Mouse (Mus musculus) lung, adult 2 months (tissue): ENCODE measurements around the gene Vbp1. TPM values are rescaled to one million over a fixed set of nuclear protein-coding genes. Genes with fewer than 3 reads are reported as not detected.
"Not testable (repeated sequence)": the region's sequence is repeated elsewhere in the genome, so short reads cannot be mapped to it uniquely, and the experiment has no call there.

ENCODE experiments used
- DNase-seq: peaks from one replicate; pipeline ENCODE4 v3.0.0; 2022
- H3K4me1 ChIP-seq: fragments of 200-500 bp; 2 replicates; pipeline ENCODE4 v1.6.1; 2011; ENCODE audit warnings: low read length; ENCODE audit not compliant: control insufficient read depth, insufficient read depth
- H3K4me3 ChIP-seq: fragments of 200-500 bp; replicated peaks from 2 replicates; pipeline ENCODE3; 2011; ENCODE audit warnings: low read depth, mild to moderate bottlenecking, control low read depth, low read length; ENCODE audit errors: extremely low read depth
- CTCF ChIP-seq: fragments of 200-500 bp; IDR thresholded peaks from 2 replicates; pipeline ENCODE4 v1.5.1; 2011; ENCODE audit warnings: mild to moderate bottlenecking, low read length, control low read depth; ENCODE audit not compliant: insufficient read depth
- POLR2A ChIP-seq: fragments of 200-500 bp; IDR thresholded peaks from 2 replicates; pipeline ENCODE4 v1.6.1; 2011; ENCODE audit warnings: low read depth, mild to moderate bottlenecking, control low read depth, low read length, borderline replicate concordance; ENCODE audit errors: extremely low read depth
- WGBS: fragments of 180-500 bp; shearing (Covaris S2); methylation state at CpG from one replicate; pipeline ENCODE4 v1.1.7; 2018; 5-methylcytosine and 5-hydroxymethylcytosine counted together
- polyA plus RNA-seq: library from polyadenylated mRNA; depleted of rRNA; stranded (reverse); fragments of >200 nt; gene quantifications from 2 replicates; pipeline ENCODE4 v1.2.3, GENCODE M21; 2012; rRNA removed

Vbp1 gene
- polyA plus RNA-seq: 1.7 and 5.0 TPM in 2 replicates

DNA sequence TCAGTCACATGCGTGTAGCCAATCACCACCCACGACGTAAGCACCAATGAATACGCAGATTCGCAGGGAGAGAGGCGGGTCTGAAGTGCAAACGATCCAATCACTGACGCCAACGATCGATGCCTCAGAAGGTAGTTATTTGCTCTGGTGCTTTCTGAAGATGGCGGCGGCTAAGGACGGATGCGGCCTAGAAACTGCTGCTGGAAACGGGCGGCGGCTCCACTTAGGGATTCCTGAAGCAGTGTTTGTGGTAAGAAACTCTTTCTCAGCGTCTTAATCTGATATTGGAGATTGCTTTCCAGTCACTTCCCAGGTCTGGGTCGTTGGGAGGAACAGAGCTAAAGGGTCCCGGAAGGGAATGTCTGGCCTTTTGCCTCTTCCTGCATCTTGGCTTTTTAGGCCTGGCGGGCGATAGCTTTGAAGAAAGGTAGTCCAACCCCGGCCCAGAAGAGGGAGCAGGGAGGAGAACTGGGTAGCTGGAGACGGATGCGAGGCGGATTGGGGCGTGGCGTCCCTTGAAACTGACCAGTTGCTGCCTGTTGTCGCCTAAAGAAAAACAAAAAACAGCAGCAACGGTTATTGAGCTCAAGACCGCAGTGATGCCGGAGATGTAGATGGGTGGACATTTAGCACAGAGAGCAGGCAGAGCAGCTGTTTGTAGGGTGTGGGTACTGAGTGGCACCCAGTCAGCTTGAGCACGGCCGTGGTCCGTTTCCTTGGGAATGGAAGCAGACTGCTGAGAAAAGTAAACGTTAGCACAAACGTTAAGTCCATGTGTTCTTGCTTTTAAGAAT is at the start of gene Vbp1:
TSS of gene Vbp1 (plus strand) at position 121 of the 794 bp plus-strand sequence.
- H3K4me1 ChIP-seq: no peaks in the 10 kb centered on the region
- DNase-seq: peak; percentile 74
- TF ChIP-seq POLR2A: peak; percentile 89; the same call in 1 of the 2 replicates
- TF ChIP-seq CTCF: no peak
- 20% methylated on average over 37 of the region's 37 CpGs for WGBS
- H3K4me3 ChIP-seq: peak within 1 kb of the TSS; percentile 97

DNA sequence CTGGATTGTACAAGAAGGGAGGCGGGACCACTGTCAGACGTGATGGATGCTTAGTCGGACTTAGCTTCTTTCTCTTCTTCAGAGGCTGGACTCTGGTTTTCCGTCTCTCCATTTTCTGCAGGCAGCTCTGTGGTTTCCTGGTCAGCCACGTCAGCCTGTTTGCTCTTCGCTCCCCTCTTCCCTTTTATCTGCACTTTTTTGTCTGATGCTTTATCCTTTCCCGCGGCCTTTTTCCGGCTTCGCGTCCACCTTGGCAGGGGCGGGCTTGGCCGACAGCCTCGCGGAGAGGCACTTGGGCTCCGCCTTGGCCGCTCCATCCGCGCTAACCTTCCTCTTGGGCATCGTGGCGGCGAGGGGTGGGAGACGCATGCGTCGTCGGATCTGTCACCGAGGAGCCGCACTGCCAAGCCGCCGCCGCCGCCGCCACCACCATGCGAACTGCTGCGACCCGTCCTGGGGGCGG is 38.9 kb upstream of the Vbp1 start:
- not testable (repeated sequence) for H3K4me3 ChIP-seq, H3K4me1 ChIP-seq
- 26% methylated on average over 37 of the region's 37 CpGs for WGBS
- peak; percentile 10 for DNase-seq

DNA sequence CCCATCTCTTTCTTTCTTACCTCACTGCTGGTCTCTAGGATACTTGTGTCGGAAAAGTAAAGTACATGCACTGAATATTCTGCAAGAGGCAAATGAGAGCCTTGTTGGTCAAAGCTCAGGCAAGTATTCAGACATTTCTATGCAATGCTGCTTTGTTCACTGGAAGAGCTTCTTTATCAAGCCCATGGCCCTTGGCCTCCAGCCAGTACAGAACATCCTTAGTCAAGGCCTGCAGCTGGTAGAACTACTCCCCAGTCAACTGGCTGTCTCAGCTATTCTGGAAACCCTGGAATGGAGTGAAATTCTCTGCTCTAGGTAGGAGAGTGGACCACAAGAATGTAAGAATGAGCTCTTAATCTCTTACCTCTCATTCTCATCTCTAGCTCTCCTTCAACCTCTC is 24.2 kb upstream of the Vbp1 start:
- TF ChIP-seq CTCF (no peak), POLR2A (no peak)
- Histone ChIP-seq H3K4me3 (no peak overlapping the region), H3K4me1 (no peaks in the 10 kb centered on the region)
- WGBS: 85% methylated on average over 1 of the region's 1 CpGs
- DNase-seq: no peak

DNA sequence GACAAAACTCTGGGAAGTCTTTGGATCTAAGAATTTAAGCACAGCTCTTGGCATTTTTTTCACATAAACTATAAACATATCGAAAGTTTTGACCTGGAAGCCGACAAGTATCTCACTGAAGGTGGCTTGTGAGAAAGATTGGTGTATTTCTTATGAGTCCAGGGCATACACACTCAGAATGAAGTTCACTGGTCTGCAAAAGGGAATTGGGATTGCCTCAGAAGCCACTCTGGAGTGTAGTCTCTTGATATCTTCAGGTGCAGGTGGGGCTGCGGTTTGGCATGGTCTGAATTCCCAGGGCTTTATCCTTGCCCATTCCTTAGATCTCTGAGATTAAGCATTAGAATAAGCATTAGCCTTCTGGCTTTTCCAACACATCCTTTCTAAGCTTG is 316 bp upstream of the Vbp1 start:
- no peaks in the 10 kb centered on the region for H3K4me1 ChIP-seq
- H3K4me3 ChIP-seq: no peak overlapping the region
- 24% methylated on average over 3 of the region's 3 CpGs for WGBS
- TF ChIP-seq CTCF (no peak), POLR2A (no peak)
- no peak for DNase-seq

DNA sequence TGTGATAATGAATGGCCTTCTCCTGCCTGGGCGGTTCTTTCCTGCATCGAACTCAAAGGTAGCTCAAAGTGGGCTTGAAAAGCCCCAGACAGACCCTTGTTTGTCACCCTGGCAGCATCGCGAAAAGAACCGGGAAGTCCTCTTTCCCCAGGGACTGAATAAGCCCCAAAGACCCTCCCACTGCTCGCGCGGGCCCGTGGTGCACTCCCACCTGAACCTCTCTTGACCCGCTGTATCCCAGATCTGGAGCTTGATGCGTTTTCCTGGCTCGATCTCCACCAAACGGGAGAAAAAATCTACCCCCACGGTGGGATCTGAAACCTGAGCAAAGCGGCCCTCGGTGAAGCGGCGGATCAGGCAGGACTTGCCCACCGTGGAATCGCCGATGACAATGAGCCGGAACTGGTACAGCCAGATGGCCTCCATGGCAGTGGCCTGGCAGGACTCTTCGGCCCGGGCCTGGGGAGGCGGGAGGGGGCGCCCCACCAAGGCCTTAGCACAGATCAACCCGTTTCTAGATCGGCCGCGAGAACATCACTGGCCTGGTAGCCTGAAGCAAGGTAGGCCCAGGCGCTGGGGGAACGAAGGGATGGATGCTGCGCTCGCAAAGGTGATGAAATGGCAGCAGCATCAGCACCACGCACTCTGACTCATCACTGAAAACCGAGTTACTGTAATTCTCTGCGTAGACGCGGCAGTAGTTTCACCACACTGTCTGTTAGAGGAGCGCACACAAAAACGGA is 63.7 kb downstream of the Vbp1 start, which contains the start of gene Rab39b:
TSS of gene Rab39b (minus strand) at position 650 of the 743 bp plus-strand sequence.
- peak; percentile 3 for DNase-seq
- H3K4me3 ChIP-seq: peak within 1 kb of the TSS; percentile 49
- TF ChIP-seq POLR2A: no peak
- no peak for TF ChIP-seq CTCF
- no peaks in the 10 kb centered on the region for H3K4me1 ChIP-seq
- 24% methylated on average over 41 of the region's 41 CpGs for WGBS

DNA sequence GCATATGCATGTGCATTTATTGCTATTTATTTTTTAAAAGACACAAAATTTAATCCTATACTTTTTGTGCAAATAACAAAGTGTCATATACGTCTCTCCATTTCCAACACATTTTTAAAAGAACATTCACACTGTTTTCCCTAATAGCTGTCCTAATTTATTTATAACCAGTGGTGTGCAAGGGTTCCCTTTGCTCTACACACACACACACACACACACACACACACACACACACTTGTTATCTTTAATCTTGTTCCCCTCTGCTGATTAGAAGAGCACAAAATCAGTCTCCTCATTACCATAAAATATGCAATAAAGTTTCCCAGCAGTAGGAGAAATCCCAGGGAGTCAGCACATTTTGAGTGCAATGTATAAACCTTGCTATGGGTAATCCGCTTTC is 64.4 kb downstream of the Vbp1 start:
- DNase-seq: no peak
- WGBS: 85% methylated on average over 2 of the region's 2 CpGs
- no peaks in the 10 kb centered on the region for H3K4me1 ChIP-seq
- no peak for TF ChIP-seq CTCF
- no peak for TF ChIP-seq POLR2A
- H3K4me3 ChIP-seq: no peak overlapping the region

Other genes with a start within 250 kb of the Vbp1 start
- gene Fundc2, start 131.9 kb upstream of the Vbp1 start, polyA plus RNA-seq: 3.9 and 8.1 TPM in 2 replicates
- gene F8, start 131.7 kb upstream of the Vbp1 start, polyA plus RNA-seq: 0.34 and 0.54 TPM in 2 replicates
- 2.5 and 4.2 TPM in 2 replicates for gene Cmc4, start 97.7 kb upstream of the Vbp1 start, polyA plus RNA-seq
- 3.8 and 5.6 TPM in 2 replicates for gene Mtcp1, start 97.7 kb upstream of the Vbp1 start, polyA plus RNA-seq
- gene Brcc3, start 97.7 kb upstream of the Vbp1 start, polyA plus RNA-seq: 3.8 and 6.1 TPM in 2 replicates
- 0.16 and 0.20 TPM in 2 replicates for gene Rab39b, start 63.9 kb downstream of the Vbp1 start, polyA plus RNA-seq